9 mouse cellular contexts compared by ENCODE assay signal in the genomic region with DNA sequence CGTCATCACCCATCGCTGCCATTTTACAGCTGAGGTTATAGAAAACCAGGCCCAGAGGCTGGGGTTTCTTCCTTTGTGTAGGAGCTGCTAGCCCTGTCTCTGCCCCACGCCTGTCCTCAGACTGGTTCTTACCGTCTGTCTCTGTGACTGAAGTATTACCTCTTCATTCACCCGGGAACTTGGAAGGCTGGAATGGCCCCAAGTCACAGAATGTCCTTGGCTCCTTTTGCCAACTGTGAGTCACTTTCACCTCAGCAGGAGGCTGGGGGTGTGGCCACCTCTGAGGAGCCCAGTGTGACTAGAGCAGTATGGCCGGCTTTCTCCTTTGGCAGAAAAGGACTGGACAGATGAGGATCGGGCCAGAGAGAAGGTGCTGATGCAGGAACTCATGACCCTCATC. TPM values are rescaled to one million over a fixed set of nuclear protein-coding genes. Genes with fewer than 3 reads are reported as not detected.
DNase-seq lines count a peak whose midpoint lies in the region; ATAC-seq and TF ChIP-seq lines count a peak whose summit lies in the region.
"Had no signal": no experiment of that assay in that cellular context is flagged by ENCODE, and none has a peak within 500 bp of the region (broad histone marks: within the 10 kb centered on the region; RNA-seq: fewer than 3 reads in every experiment).

No protein-coding gene starts in this region.

- DNase-seq in urinary bladder, adult 18-20 months (ENCODE audit: low spot score in 2 of 2): peak; percentile 38 to 72
- DNase-seq in urinary bladder, adult 2 months (ENCODE audit: low spot score): no peak
- DNase-seq in kidney, postnatal 14 days: peak; percentile 88
- no peak for DNase-seq in thymus, adult 18-20 months
- no peak for DNase-seq in embryonic facial prominence, embryonic 10.5 days (ENCODE audit: low spot score)
- DNase-seq in frontal cortex, postnatal 25 days (ENCODE audit: low spot score in 2 of 2): no peak

- H3K9me3 ChIP-seq in embryonic facial prominence, embryonic 10.5 days: no peaks in the 10 kb centered on the region
- H3K9me3 ChIP-seq: heart, embryonic 13.5 days had no signal

- WGBS in embryonic facial prominence, embryonic 10.5 days: 76% methylated on average over 7 of the region's 7 CpGs

- no peaks in the 10 kb centered on the region for H3K27me3 ChIP-seq in embryonic facial prominence, embryonic 10.5 days (replicated peaks; ENCODE audit: low read depth, poor library complexity, severe bottlenecking)
- H3K27me3 ChIP-seq: heart, embryonic 13.5 days had no signal

- no peak for TF ChIP-seq POLR2A in embryonic fibroblast, embryonic 13.5 days (IDR thresholded peaks at IDR 0.05; ENCODE audit: low read depth, low read length)

- TF ChIP-seq CTCF in embryonic fibroblast, embryonic 13.5 days (IDR thresholded peaks at IDR 0.05; ENCODE audit: borderline replicate concordance, insufficient read depth, low read length): no peak

- peaks cover 80% of the 10 kb centered on the region for H3K36me3 ChIP-seq in embryonic facial prominence, embryonic 10.5 days (replicated peaks)

- H3K4me1 ChIP-seq in embryonic fibroblast, embryonic 13.5 days (ENCODE audit: control insufficient read depth, insufficient read depth, low read length): 0 out of 2 replicates have a peak, but pooled peaks cover 4% of the 10 kb centered on the region
- H3K4me1 ChIP-seq in embryonic facial prominence, embryonic 10.5 days: no peaks in the 10 kb centered on the region

- 0 out of 2 replicates have a peak overlapping the region, but pooled peaks have one; percentile 10 for H3K27ac ChIP-seq in embryonic fibroblast, embryonic 13.5 days (ENCODE audit: insufficient read depth, low read length)
- H3K27ac ChIP-seq in embryonic facial prominence, embryonic 10.5 days (replicated peaks): no peak overlapping the region
- H3K27ac ChIP-seq: heart, embryonic 13.5 days had no signal

- ATAC-seq in activated CD4-positive, CD25-positive, alpha-beta regulatory T cell, adult 4 months: no peak

- H3K4me3 ChIP-seq in embryonic fibroblast, embryonic 13.5 days (ENCODE audit: insufficient read depth, low read length): no peak overlapping the region
- H3K4me3 ChIP-seq in embryonic facial prominence, embryonic 10.5 days: no peak overlapping the region
- H3K4me3 ChIP-seq: heart, embryonic 13.5 days had no signal

RNA-seq across cellular contexts. Expression of a gene that starts 9.4 kb away (rescaled TPM):
- polyA plus RNA-seq in urinary bladder, adult 2 months (2012; rRNA removed): 145 and 194 TPM in 2 replicates
- polyA plus RNA-seq in embryonic fibroblast, embryonic 13.5 days (2011; ENCODE audit: insufficient read length, low read depth, missing spikeins): 82.7 and 96.6 TPM in 2 replicates
- polyA plus RNA-seq in embryonic facial prominence, embryonic 10.5 days (2016; fragmentation: Nextera tagmentation; extraction: Ambion mirVana): 414 and 440 TPM in 2 replicates
- 100 to 1,000 TPM; 105 to 132 TPM for polyA plus RNA-seq in activated CD4-positive, CD25-positive, alpha-beta regulatory T cell, adult 4 months (2017; shearing (Covaris generic))

RNA-seq across cellular contexts. Expression of a gene that starts 9.6 kb away (rescaled TPM):
- 3.7 and 4.0 TPM in 2 replicates for polyA plus RNA-seq in urinary bladder, adult 2 months (2012; rRNA removed)
- polyA plus RNA-seq in embryonic fibroblast, embryonic 13.5 days (2011; ENCODE audit: insufficient read length, low read depth, missing spikeins): 1.7 and 2.2 TPM in 2 replicates
- 8.0 and 8.2 TPM in 2 replicates for polyA plus RNA-seq in embryonic facial prominence, embryonic 10.5 days (2016; fragmentation: Nextera tagmentation; extraction: Ambion mirVana)
- polyA plus RNA-seq in activated CD4-positive, CD25-positive, alpha-beta regulatory T cell, adult 4 months (2017; shearing (Covaris generic)): 1 to 10 TPM; 7.0 to 7.3 TPM

RNA-seq across cellular contexts. Expression of a gene that starts 22.7 kb away (rescaled TPM):
- polyA plus RNA-seq in urinary bladder, adult 2 months (2012; rRNA removed): 63.5 and 79.4 TPM in 2 replicates
- polyA plus RNA-seq in embryonic fibroblast, embryonic 13.5 days (2011; ENCODE audit: insufficient read length, low read depth, missing spikeins): 17.0 and 27.4 TPM in 2 replicates
- polyA plus RNA-seq in embryonic facial prominence, embryonic 10.5 days (2016; fragmentation: Nextera tagmentation; extraction: Ambion mirVana): 7.3 and 7.4 TPM in 2 replicates
- polyA plus RNA-seq in activated CD4-positive, CD25-positive, alpha-beta regulatory T cell, adult 4 months (2017; shearing (Covaris generic)): 10 to 100 TPM; 11.1 to 11.3 TPM

RNA-seq across cellular contexts. Expression of a gene that starts 33.6 kb away (rescaled TPM):
- 11.0 and 11.8 TPM in 2 replicates for polyA plus RNA-seq in urinary bladder, adult 2 months (2012; rRNA removed)
- 1.0 TPM in 1 of 2 replicates, not detected in the other for polyA plus RNA-seq in embryonic fibroblast, embryonic 13.5 days (2011; ENCODE audit: insufficient read length, low read depth, missing spikeins)
- 11.4 and 12.9 TPM in 2 replicates for polyA plus RNA-seq in embryonic facial prominence, embryonic 10.5 days (2016; fragmentation: Nextera tagmentation; extraction: Ambion mirVana)
- not detected for polyA plus RNA-seq in activated CD4-positive, CD25-positive, alpha-beta regulatory T cell, adult 4 months (2017; shearing (Covaris generic))

RNA-seq across cellular contexts. Expression of a gene that starts 56.5 kb away (rescaled TPM):
- polyA plus RNA-seq in urinary bladder, adult 2 months (2012; rRNA removed): 125 and 145 TPM in 2 replicates
- 247 and 268 TPM in 2 replicates for polyA plus RNA-seq in embryonic fibroblast, embryonic 13.5 days (2011; ENCODE audit: insufficient read length, low read depth, missing spikeins)
- polyA plus RNA-seq in embryonic facial prominence, embryonic 10.5 days (2016; fragmentation: Nextera tagmentation; extraction: Ambion mirVana): 280 and 287 TPM in 2 replicates
- 100 to 1,000 TPM; 241 to 298 TPM for polyA plus RNA-seq in activated CD4-positive, CD25-positive, alpha-beta regulatory T cell, adult 4 months (2017; shearing (Covaris generic))

Comparison
In these comparisons a context has a peak if more than half of its experiments do, and no peak if none do; other contexts are left out.
1. DNase-seq: peak in urinary bladder, adult 18-20 months (2 of 2) and kidney, postnatal 14 days (single experiment); none in urinary bladder, adult 2 months (single experiment), thymus, adult 18-20 months (0 of 2), embryonic facial prominence, embryonic 10.5 days (single experiment) and frontal cortex, postnatal 25 days (0 of 2).